Mouse (Mus musculus) heart, adult 2 months (tissue): Measurements from ENCODE around the gene Hormad2.

Experiments
- CTCF ChIP-seq: fragments of 200-600 bp; IDR thresholded peaks from 2 replicates; pipeline ENCODE4 v1.8.1; 2022; ENCODE audit warnings: antibody characterized with exemption, mild to moderate bottlenecking, moderate library complexity
- EP300 ChIP-seq: fragments of 200-500 bp; IDR thresholded peaks from 2 replicates; pipeline ENCODE4 v1.6.1; 2011; ENCODE audit warnings: low read depth, low read length, control low read depth; ENCODE audit not compliant: insufficient read depth
- POLR2A ChIP-seq: fragments of 200-500 bp; IDR thresholded peaks from 2 replicates; pipeline ENCODE4 v1.6.1; 2011; ENCODE audit warnings: mild to moderate bottlenecking, low read depth, low read length, control low read depth; ENCODE audit not compliant: insufficient read depth

DNA sequence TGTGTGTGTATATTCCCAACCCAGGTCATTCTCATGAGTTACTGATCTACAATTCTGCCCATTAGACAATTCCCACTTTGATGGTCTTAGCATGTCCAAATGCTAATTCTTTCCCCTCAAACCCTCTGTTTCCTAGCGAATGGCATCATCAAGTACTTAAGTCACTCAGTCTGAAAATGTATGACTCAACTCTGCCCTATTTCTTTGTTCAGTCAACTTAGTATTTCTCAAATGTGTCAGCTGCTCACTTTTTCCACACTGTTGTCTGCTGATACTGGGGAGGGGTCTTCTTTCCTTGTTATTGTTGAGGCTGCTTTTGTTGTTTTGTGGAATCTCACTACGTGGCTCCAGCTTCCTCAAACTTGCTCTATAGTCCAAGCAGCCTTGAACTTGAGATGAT lies 2.7 kb downstream of the Hormad2 start:
- TF ChIP-seq CTCF (no peak), POLR2A (no peak), EP300 (no peak)
